Mouse (Mus musculus) monocyte, adult 2 months (primary cell): ENCODE data around the gene Trpv2.

ENCODE experiments used
- DNase-seq, 2 experiments: peaks; one replicate each; pipeline ENCODE4 v3.0.0; 2022; ENCODE audit warnings: low spot score in 2 of 2, low read depth in 1 of 2

The Trpv2 gene

DNA sequence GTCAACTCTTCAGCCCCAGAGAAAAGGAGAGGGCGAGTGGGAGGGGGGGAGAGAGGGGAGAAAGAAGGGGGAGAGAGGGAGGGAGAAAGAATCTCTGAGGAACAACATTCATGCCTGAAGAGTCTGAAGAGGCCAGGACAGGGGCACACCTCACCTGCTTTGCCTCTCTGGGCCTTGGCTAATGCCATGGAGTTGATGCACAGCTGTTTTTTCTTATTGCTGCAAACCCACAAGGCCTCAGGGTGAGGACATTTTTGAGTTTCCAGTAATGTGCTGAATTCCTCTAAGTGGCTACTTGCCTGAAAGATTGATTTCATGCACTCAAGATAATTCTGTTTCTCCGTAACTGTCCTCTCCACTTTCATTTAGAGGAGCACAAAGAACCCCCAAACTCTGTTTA lies 16.1 kb upstream of the Trpv2 start:
- DNase-seq: no peak

DNA sequence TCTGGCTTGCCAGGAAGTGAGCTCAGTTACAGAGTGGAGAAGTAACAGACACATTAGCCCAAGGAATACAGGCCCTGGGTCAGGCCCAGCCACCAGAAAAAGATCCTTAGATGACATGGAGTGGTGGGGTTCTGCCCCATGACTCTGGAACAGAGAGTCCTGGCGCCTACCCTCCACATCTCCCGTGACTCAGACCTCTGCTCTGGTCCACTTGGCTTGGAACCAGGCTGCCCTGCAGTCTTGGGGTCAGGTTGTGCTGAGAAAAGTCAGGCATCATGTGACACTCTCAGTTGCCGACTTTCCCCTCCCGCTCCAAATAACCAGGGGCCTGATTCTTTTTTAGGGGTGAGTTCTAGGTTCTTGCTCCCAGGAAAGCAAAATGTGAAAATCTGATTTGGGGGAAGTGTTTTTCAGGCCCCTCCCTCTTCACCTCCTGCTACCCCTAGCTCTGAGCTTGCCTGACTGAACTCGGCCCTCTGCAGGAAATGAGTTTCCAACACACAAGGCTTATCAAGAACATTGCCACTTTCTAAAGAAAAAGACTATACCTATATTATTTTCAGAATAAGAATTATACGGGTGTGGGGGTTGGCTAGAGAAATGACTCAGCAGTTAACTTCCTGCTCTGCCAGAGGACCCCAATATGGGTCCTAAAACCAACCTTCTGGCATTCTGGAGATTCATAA lies 15.2 kb upstream of the Trpv2 start:
- no peak for DNase-seq

DNA sequence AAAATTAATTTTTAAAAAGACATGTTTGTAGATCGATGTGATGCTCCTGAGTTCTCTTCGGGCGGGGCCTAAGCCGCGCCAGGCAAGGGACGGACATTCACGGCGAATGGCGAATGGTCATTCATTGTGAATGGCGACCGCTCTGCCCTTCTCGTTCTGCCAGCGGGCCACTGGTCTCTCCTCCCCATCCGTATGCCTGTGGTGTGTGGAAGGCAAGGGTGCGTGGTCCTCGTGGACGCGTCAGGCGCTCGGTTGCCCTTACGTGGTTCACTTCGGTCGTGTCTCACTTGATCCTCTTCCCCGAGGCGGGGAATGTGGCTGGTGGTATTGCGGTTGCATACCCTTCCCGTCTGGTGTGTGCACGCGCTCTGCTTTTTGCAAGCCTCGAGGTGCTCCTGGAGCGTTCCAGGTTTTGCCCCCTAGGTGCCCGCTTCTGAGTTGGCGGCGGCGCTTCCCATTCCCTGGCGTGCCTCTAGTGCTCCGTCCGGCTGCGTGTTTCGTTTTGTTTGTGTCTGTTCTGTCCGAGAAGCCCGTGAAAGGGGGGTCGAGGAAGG lies 13.7 kb upstream of the Trpv2 start:
- DNase-seq: no peak

DNA sequence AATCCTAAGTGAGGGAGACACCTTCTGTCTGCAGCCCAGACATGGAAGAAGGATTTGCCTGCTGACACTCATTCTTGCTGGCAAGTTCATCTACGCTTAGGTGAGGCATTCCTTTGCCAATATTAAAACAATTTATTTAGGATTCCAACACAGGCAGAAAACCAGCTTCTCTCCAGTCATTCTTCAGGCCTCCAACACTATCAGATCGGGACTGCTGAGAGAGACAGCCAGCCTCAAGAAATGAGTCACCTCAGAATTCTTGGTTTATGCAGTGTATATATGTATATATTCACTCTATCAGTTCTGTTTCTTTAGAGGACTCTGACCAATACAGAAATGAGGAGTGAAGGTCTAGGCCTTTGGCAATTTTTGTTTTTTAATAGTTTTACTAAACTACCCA lies 10.7 kb upstream of the Trpv2 start:
- DNase-seq: no peak

DNA sequence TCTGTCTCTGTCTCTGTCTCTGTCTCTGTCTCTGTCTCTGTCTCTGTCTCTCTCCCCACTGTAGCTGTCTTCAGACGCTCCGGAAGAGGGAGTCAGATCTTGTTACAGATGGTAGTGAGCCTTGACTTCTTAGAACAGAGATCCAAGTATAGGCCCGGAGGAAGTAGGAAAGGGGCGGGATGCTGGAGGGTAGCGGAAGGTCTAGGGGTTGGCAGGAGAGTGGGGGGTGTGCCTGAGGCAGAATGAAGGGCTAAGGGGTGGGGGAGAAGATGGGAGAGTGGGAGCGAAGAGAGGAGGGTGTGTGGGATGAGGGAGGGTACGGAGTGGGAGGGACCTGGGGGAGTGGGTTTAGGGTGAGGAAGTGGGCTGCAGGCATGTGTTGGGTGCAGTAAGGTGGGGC lies 8.5 kb upstream of the Trpv2 start:
- no peak for DNase-seq

DNA sequence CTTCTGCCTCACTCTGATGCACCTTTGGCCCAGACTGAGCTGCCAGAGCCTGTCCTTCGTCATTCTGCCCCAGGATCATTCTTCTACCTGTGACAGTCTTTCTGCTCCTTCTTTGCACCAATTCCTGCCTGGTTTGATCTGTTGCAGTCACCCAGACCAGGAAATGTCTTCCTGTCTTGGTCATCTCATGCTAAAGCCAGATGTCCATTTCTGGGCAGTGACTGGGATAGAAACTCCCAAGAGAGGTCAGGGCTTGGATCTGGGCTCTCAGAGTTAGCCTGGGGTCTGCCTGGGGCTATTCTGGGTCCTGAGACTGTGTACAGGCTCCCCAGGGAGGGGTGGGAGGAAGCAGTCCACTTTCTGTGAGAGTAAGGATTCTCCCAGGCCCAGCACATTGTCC lies 8.1 kb upstream of the Trpv2 start:
- DNase-seq: no peak

DNA sequence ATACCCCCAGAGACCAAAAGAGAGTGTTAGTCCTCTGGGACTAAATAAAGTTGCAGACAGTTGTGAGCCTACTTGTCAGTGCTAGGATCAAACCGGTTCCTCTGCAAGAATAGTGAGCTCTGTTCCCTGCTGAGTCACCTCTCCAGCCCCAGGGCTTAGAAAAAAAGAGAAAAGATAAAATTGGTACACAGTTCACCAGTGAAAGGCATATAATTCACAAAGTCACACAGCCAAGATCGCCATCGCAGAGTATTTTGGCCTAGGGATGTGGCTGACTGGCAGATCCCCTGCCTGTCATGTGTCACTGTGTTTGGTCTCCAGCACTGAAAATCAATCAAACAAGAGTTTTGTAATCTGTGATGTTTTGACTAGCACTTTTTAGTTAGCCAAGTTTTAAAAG lies 6.0 kb upstream of the Trpv2 start:
- no peak for DNase-seq

DNA sequence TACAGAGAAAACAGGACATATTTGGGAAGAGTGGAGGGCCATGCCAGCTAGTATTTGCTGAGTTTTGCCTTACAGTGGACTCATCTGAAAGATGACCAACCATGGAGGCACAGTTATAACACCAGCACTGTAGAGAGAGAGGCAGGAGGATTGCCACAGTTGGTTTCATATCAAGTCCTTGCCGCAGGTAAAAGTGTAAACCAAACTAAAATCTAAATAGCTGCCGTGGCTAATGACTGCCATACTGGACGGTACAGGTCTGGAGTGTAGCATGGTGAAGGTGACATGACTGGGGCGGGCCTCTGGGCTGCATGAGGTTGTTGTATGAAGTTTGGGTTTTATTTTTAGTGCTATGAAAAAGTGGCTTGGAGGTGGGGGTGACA lies 408 bp downstream of the Trpv2 start:
- no peak for DNase-seq

DNA sequence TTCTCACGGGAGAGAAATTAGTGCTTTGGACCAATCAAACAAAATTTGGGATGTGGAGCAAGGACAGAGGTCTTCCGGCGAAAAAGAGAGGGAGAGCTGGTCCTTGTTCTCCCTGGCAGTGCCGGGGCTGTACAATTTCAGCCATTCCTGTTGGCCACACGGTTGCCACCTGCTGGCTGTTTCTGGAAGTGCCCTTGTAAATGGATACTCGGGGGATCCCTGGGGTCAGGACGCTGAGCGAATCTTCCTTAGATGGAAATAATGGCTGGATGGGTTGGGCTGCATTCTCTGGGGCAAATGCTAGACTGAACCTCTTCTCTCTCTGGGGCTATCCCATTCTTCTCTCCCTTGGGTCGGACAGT lies 992 bp downstream of the Trpv2 start:
- DNase-seq: peak in 1 of 2 experiments; percentile 76

DNA sequence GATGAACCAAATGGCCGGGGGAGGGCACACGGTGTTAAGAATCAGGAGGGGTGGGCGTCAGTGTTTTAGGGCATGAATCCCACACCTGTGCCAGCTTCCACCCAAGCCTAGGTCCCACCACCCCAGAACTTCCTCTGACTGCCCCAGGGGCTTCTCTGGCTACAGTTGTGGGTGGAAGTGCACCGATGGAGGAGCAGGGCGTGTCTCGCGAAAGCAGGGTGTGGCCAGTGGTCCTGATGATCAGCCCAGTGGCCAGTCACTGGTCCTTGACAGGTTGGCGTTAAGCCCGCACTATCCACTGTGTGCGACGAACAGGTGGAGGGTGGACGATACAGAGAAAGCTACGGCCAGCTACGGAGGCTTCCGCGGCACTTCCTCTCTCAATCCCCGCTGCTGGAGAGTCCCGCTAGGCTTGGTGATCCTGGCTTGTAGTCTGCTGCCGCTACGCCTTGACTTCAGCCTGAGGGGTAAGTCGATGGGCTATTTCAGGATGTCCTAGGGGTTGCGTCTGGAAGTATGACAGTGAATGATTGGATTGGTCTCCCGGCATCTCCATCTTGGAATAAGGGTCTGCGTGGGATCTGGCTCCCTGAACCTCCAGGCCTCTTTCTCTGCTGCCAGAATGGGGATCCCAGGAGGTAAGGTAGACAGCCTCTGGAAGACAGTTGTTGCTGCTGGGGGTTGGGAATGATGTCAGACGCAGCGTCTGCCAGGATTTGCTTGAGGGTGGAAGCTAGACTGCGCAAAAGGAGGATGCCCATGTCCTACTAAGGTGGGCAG lies 1.6 kb downstream of the Trpv2 start:
- peak in 1 of 2 experiments; percentile 33 for DNase-seq

DNA sequence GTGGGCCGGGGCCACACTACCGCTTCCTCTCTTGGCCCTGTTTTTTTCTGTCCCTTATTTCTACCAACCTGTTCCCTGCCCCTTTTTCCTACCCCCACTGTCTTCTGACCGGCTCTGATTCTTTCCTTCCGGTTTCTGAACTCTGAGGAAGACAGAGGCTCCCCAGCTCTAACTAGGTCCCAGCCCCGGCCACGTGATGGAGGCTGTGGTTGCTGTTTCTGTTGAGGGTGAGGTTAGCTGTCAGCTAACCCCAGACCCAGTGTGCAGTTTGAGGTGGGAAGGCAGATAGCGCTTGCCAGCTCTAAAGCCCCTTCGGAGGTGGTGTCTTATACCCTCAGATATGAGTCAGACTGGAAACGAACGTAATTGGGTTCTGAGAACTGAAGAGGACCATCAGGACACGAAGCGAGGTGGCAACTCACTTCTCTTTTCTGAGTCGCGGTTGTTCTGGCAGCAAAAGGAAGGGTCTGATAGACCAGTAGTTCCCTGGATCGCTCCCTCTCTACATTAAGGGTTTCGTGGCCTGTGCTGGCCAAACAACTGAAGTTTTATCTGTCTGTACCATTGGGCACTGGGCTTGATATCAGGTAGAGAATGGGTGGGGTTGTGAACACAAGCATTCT lies 2.4 kb downstream of the Trpv2 start:
- DNase-seq: peak; percentile 64 to 68

DNA sequence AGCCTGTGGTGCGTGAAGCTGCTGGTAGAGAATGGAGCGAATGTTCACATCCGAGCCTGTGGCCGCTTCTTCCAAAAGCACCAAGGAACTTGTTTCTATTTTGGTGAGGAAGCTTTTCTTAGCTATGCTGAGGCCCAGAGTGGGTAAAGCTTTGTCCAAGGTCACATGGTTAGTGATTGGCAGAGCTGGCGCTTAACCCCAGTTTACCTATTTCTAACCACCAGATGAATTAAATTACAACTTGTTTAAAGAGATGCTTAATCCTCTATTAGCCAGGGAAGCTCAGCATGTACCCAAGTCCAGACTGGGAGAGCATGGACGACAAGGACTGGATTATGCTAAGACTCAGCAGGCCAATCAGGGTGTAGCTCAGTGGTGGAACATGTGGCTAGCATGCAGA lies 8.7 kb downstream of the Trpv2 start:
- no peak for DNase-seq

DNA sequence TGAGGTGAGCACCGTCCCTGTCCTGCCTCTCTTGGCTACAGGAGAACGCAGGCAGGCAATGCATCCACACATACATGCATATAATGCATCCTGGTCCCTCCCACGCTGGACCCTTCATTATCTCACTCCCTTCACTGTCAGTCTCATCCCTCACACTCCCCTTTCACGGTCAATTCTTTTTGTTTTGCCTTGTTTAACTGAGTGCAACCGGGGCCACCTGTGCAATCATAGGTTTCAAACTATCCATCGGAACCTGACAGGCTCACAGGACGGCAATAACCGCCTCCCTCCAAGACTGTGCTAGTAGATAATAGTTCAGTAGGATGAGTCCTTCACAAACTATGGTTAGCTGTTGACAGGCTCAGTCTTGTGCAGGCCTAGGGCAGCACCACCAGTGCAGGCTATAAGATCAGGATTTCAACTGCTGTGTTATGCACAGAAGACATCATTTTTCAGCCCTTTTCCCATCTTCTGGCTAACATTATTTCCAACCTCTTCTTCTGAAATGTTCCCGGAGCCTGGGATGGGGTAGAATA lies 10.5 kb downstream of the Trpv2 start:
- DNase-seq: no peak

DNA sequence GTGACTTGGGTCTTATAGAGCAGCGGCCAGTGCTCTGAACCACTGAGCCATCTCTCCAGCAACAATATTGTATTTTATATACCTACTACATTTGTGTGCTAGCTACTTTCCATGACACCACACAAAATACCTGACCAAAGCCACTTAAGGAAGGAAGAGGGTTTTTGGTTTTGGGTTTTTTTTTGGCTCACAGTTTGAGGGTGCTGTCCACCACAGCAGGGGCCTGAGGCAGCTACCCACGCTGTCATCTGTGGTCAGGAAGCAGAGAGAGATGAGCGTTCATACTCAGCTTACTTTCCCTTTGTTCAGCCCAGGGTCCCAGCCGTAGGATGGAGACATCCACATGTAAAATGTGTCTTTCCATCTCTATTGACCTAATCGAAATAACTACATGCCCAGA lies 12.7 kb downstream of the Trpv2 start:
- DNase-seq: no peak

DNA sequence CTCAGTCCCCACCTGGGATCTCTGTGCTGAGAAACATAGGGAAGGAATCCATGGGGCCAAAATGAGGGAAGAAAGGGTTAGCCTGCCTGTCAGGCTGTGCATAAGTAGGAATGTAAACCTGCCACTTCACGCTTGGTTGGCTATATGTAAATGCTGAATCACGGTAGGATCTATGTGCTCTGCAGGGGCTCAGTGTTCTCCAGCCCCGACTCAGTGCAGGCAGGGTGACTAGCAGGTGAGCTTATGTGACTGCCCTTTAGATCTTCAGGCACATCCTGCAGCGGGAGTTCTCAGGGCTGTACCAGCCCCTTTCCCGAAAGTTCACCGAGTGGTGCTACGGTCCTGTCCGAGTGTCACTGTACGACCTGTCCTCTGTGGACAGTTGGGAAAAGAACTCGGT lies 15.1 kb downstream of the Trpv2 start:
- no peak for DNase-seq

DNA sequence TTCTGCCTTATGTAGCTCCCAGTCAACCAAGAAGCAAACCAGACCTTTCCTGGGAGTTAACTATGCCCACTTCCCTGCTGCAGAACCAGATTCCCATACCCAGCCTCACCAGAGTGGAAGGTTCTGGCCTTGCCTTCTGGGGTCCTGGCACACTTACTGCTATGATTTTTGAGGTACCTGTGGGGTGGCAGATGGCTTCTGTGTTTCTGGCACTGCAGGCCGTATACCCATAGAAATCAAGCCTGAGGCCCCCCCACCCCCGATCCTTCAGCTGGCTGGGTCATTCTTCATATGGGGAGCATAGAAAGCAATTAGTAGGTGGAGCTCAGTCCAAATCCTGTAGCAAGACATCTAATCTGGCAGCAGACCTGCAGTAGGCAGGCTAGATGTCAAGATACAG lies 16.7 kb downstream of the Trpv2 start:
- DNase-seq: no peak

DNA sequence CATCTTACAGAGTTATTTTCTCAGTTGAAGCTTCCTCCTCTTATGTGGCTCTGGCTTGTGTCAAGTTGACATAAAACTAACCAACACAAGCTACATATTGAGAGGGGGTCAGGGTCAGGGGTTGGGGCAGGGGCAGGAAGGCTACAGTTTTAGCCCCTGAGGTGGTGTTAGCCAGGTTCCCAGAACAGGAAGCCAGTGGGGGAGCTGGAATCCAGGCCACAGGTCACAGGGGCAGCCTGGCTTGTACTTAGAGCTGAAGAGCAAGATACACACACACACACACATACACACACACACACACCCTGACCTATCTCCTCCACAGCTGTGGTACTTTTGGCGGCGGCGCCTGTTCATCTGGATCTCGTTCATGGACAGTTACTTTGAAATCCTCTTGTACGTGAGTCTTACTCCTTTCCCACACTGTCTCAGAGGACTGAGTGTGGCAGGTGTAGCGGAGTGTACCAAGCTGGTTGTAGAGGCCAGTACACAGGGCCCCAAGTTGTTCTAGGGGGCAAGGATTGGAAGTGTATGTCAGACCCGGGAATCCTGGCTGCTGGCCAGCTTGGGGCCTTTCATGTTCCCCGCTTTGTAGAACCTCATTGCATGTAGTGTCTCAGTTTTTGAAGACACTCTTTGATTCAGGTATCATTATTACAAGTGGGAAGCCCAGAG lies 17.8 kb downstream of the Trpv2 start:
- no peak for DNase-seq

DNA sequence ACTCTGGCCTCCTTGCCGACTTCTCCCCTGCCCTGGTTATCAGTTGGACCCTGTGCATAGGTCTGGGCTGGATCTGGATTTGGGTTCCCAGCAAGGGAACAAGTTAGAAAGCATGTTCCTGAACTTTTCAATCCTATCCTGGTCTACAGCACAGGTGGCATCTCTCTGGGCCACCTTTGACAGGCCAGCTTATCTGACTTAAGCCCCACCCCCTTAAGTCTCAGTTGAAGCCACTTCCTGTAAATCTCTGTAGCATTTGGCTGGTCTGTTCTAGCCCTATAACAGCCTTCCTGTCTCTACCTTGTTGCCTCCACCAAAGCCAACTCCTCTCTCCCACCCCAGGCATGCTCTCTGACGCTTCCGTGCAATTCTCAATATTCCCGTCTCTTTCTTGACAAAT lies 24.3 kb downstream of the Trpv2 start:
- no peak for DNase-seq

DNA sequence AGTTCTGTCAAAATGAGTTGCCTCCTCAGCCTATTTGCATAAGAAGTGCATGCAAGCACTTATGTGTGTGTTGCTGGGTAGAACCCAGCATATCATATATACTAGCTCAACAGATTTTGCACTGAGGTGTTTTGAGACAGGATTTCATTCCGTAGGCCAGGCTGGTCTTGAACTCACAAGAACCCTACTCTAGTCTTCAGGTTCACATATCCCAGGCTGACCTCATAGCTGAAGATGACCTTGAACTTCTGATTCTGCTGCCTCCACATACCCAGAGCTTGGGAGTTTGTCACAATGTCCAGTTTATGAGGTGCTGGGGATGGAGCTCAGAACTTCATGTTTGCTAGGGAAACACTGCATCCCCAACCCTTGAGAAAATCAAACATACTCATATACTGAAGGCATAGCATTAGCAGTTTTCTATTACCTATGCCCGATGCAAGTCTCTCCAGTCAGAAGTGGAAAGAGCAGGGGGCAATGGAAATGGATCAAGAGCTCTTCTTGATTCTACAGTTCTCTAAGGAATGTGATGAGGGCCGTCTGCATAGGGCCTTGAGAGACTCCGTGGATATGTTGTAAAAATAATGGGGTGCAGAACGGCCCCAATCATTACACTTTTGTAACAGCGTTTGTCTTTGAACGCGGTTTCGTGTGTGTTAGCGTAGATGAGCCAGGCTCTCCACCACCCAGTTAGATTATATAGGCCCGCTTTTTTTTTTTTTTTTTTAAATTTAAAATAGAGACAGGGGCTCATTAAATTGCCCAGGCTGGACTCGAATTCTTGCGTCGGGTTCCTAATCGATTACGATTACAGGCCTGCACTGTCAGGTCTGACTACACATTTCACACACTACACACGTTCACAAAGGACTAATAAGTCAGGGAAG lies 27.7 kb downstream of the Trpv2 start:
- no peak for DNase-seq

DNA sequence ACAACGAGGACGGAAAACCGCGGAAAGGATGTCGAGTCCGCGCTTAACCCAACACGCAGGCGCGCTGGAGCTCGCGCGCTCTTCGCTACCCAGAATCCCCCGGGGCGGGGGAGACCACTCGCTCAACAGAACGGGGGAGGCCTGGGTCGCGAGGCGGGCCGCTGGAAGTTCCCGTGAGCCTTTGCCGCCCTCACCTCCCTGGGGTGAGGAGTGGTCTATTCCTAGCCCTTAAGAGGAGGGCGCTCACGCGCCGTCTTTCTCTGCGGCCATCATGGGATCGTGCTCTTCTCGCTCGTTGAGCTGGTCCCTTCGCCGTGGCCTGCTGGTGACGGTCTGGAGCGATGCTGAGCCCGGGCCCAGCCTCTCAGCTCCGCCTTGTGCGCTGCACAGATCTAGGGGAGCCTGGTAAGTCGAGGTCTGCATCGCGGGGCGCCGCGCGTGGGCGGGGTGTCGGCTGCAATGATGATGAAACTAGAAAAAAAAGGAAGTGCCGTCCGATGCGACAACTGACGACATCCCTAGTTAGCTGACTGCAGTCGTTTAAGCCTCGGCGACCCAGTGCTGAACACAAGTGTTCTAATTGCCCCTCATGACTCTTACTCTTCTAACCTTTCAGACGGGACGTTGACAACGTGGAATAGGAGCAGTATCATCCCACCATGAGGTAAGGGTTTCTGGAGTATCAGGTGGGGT lies 28.5 kb downstream of the Trpv2 start:
- DNase-seq: peak; percentile 89 to 93
